Mouse (Mus musculus) spleen, adult 18-20 months (tissue): ENCODE data around the gene Crim1.
"Not testable (repeated sequence)": the region's sequence is repeated elsewhere in the genome, so short reads cannot be mapped to it uniquely, and the experiment has no call there.

Experiments
- DNase-seq, 2 experiments: peaks; one replicate each; pipeline ENCODE4 v3.0.0; 2022; ENCODE audit warnings: mixed read lengths in 2 of 2

Crim1 gene

DNA sequence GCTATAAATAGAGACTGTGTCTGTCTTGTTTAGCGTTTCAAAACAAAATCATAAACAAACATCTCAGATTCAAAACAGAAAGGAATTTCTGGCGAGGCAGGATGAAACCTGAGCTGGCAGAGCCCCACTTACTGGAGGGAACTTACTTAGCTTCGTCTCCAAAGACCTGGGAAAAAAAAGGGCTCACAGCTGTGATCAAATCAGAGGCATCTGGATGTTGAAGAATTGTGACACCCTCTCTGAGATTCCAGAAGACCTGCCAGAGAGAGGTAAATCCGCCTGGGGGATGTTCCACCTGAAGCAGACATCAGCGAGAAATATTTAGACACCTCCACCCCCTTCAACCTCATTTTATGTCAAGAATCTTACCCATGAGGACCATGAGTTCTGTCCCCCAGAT, 11.8 kb downstream of the Crim1 start:
- DNase-seq, result no peak

DNA sequence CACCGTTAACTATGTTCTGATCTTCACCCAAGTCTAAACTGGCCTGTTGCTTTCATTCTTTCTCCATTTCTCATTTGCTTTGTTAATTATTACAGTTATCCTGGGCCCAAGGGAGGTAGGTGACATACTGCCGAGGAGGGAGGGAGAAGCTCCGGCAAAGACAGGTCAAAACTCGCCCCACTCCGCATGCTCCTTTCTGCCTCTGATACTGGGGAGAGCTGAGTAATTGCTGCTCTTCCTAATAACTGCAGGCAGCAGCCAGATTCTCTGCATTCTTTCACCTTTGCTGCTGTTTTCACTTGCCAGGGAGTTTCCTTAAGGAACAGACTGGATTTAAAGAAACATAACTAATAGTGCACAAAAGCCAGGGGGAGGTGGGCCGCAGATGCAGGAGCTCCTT, 13.1 kb downstream of the Crim1 start:
- no peak for DNase-seq

DNA sequence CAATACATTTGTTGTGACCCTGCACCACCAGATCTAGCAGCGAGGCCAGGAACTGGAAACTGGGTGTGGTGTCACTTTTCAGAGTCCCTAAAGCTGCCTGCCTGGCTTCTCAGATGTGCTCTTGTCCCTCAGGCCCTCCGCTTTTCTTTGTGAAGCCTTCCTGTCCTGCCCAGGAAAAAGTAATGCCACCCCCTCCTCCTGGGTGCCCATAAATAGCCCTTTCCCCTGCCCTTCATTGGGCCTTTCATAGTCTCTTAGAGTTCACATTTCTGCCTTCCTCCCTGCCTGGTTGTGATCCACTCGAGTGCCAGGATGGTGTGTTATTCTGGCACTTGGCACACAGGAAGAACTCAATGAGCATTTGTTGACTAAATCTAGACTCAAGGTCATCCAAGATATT, 16.5 kb downstream of the Crim1 start:
- DNase-seq, result no peak

DNA sequence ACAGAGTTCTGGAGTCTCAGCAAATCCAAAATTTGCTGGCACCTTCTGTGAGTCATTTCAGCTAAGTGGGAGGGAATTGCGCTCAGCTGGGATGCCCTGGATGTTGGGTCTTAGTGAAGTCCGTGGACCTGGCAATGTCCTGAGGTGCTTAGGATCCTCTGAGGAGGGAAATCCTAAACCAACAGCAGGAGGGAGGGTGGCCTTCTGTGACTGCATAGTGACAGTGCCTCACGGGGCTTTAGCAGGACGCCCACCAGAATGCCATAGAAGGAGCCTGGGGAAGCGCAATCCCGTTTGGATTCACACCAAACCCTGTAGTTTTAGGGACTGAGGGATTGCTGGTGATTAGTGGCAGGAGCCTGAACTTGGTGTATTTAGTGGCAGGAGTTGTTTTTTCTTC, 17.4 kb downstream of the Crim1 start:
- DNase-seq, result no peak

DNA sequence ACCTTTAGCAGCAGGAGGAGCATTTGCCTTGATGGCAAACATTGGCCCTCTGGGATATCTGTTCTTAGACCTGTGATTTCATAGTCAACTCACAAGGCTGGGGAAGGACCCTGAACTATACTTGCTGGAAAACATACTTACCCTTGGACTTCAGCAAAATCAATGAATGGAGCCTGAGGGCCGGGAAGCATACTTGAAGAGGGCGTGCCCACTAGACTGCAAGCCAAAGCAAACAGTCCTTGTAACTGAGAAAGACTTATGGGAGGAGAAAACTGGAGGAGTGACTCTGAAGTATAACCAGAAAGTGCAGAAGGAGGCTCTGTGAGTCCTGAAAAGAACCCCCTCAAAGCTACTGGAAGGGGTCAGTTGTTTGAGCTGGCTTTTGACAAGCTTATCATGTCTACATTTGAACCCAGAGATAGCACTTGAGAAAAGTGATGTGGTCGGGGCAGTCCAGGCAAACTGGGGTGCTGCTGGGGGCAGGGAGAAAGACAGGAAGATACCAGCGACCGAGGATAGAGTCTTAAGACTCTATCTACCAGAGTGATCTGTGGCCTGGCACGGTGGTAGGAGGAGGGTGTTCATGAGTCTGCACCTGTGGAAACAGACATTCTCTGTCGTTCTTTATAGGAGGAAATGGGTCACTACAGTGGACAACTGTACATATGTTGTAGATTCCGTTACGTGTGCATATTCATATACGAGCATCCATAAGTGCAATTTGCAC, 18.6 kb downstream of the Crim1 start:
- no peak for DNase-seq

DNA sequence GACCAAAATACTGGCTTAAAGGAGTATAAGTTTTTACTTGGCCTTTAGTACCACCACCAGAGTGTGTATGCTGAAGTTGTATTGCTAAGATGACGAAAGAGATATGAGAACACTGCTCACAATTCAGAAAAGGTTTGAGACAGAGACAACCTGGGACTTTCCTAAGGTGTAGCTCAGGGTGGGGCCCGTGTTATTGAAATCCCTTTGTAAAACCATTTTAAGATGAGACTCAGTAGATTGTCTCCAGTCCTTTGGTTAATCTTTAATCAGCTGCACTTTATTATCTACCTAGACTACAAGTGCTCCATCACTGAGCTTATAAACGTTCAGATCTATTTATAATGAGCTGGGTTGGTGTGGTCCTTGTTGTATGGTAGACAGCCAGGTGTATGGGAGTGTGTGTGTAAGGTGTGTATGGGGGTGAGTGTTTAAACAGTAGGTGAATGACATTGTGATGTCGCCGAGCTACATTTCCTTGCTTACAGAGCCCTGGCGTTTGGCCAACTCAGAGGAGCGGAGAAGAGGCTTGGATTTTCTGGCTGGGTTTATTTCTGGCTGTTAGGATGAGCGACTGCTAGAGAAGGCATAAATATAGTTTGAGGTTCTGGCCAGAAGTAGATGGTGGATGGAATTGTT, 21.1 kb downstream of the Crim1 start:
- DNase-seq, result no peak

DNA sequence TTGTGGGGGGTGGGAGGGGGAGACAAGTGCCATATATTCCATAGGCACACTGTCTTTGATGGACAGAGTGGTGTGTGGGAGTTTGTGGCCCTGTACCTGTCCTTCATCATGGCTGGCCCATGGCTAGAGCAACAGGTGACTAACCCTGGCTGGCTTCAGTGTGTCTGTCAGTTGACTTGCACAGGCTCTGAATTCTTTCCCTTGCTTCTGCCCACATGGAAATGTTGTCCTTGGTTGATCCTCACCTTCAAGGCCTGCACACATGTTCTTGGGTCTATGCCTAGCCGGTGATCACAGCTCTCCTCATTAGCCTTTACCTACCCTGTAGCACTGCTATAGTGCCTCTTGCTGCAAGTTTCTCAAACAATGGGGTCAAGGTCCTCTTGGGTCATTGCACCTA, 21.8 kb downstream of the Crim1 start:
- no peak for DNase-seq

DNA sequence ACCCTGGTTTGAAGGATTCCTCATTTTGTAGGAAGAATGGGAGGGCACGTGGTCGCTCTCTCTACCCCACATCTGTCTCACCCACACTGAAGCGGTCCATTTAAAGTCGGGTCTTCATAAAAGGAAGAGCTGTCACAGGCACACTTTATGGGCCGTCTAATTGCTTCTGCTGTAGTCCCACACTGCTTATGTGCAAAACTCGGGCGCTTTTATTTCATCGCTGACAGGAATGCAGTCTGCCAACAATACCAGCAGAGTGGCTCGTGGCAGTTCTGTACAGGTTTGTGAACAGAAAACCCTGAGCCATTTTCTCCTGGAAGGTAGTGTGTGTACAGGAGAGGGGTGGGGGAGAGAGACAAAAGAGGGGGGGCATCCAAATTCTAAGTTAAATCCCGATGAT, 23.9 kb downstream of the Crim1 start:
- DNase-seq, result no peak

DNA sequence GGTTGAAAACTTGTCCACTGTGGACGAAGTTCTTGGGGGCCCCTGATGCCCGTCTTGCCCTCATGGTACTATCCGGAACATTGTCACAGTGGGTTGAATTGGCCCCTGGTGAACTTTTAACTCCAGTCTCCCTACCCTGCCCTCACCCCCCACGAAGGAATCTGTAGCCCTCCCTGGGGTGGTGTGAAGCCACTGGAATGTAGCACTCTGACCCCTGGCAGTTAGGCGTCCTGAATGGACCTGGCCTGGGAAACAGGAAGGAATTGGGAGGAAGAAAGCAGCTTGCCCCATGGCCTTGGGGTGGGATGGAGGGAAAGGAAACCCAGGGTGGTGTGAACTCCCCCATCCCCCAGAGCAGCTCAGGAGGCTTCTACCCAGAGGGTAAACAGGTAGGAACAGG, 25.5 kb downstream of the Crim1 start:
- no peak for DNase-seq

DNA sequence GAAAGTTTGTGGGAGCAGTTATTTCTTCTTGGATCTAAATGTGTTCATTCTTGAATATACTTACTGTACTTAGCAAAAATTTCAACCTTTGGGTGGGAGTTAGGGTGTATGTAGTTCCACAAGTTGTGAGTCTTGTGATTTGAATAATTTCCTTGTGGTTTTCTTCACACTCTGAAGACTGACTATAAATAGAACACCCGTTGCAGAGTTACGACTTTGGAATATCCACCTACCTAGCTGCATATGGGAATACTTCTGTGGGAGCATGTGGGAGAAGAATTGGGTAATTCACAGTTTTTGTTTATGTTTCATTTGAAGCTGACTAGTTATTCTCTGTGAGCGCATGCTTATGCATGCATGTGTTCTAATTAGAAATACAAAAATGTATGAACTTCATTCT, 27.2 kb downstream of the Crim1 start:
- no peak for DNase-seq

DNA sequence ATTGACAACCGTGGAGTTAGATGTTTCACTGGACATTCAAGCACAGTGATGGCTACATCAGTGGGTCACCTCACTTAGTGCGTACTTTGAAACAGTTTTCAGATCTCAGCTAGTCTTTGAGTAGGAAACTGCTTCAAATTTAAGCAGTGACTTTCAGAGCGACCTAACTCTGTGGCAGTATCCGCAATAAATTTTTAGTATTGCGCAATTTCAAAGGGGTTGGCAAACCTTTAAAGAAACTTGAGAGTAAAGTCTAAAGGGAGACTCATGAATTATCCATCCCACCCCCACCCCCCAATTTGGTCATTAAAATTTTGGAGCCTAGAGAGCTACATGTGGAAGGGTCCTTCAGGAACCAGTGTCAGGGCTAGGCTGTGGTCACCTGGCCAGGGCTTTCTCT, 31.5 kb downstream of the Crim1 start:
- DNase-seq, result no peak

DNA sequence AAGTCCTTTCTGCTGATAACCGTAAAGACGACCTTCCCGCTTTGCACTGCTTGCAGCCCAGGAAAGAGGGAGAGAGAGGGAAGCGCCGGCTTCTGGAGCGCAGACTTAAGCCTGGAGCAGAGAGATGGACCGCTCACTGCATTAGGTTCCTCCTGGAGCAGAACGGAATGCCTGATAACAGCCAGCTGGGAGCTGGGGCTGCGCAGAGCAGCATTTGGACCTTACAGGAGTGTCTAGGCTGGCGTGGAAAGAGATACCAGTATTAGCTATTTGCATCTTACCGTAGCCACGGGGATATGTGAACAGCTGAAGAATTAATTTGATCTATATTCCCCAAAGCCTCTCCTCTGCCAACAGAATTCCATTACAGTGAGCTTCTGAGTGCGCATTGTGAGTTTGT, 32.7 kb downstream of the Crim1 start:
- DNase-seq, result no peak

DNA sequence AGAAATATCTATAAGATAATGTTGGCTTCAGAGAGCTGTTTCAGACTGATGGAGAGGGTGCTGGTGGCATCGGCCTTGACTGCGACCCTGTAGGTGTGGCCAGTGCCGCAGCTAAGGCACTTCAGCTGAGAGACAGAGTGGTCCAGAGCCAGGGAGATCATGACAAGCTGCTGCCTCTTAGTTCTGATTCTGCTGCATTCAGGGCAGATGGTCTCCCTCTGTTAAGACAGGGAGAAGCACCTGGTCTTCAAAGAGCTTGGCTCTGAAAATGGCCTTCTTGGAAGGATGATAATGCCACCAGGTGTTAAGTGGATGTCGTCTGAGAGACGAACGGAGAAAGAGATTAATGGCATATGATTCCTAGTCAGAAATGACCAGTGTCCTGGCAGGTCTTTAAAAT, 33.8 kb downstream of the Crim1 start:
- DNase-seq, result no peak

DNA sequence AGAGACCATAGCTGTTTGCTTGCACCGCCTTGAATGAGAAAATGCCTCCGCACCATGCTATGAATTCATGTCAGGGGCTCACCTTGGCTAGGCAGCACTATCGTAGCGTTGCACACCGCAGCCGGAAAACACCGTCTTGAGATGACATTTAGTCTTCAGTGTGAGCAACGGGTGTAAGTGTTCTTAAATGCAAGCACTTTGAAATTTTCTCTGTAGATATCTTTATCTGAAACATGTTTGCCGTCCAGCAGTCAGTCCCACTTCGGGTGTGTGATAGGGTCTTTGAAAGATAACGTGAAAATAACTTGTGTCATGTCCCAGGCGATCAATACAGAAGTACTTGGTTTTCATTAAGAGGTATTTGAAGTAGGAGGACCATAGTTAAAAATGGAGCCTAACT, 36.1 kb downstream of the Crim1 start:
- DNase-seq, result no peak

DNA sequence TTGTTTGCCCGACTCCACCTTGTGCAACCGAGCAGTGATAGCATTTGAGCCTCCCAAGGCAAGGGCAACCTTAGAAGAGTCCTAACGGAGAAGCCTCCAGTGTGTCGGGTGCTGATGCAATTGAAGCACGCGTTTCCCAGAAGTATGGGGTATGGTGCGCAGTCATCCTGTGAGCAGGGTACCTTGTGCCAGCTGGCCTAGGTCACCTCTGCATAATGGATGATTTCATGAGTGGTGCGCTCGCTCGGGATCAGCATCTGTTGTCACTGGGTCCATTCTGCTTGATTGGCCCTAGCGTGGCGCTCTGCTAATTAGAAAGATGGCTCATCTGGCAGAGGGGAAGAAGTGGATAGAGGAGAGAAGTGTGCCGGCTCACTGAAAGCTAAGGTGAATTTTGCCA, 37.9 kb downstream of the Crim1 start:
- no peak for DNase-seq

DNA sequence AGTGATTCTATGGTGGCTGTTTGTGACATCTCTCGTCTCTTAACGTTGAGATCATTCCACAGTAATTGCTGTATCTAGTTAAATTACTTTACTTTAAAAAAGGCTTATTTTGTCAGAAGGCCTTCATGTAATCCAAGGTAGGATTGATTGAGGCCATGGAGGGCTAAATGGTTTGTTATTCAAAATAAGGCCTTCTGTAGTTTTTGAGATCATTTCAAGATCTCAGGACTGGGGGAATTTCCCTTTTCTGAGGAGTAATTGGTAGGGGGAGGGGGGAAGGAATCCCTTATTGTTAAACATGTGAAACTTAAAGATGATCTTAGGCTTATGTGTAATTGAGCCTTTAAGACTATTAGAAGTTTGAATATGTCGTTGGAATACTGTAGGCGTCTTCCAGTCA, 40.1 kb downstream of the Crim1 start:
- DNase-seq, result no peak

DNA sequence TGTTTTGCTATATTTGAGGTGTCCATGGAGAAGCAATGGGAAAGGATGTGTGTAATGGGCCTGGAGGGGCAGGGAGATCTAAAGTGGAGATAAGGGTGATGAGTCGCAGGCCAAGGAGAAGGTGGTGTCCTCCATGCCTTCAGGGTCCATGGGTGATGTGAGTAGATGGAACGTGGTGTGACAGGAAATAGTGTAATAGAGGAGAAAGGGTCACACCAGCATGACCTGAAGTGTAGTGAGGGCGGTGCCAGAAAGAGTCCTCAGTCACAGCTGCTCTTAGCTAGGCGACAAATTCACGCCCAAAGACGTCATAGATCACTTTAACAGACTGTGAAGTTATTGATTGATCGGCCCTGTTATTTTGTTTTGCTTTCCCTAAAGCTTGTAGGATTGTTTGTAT, 41.2 kb downstream of the Crim1 start:
- no peak for DNase-seq

DNA sequence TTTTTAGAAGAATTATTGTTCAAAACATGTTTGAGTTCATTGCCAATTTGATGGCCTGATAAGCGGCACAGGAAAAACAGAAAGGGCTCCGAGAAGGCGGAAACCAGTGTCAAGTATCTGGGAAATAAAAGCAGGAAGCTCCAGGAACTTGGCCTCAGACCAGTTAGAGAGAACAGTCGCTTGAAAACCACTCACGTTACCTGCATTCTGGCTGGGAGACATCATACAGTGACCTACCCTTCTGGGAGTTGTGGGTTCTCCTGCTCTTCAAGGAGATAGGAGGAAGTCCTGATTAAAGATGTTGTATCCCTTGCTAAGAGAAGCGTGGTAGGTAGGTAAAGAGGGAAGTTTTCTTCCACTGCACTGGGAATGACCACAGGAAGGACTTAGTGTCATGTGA, 44.7 kb downstream of the Crim1 start:
- DNase-seq, result no peak

DNA sequence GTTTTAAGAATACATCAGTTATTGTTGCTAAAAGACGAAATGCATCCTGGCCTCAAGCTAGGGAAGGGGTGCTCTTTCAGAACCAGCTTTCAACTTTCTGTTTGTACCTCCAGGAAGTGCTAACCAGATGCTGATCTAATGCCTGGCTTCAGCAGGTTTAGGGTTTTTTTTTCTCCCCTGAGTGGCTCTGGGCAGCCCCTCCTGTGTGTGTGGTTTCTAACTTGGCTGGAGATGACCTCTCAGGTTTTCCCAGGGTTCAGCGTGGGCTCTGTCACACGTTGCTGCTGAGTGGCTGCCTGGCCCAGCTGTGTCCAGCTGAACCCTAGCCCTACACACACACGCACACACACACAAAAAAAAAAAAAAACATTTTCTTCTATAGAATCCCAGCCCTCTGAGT, 45.4 kb downstream of the Crim1 start:
- peak in 1 of 2 experiments; percentile 11 for DNase-seq

DNA sequence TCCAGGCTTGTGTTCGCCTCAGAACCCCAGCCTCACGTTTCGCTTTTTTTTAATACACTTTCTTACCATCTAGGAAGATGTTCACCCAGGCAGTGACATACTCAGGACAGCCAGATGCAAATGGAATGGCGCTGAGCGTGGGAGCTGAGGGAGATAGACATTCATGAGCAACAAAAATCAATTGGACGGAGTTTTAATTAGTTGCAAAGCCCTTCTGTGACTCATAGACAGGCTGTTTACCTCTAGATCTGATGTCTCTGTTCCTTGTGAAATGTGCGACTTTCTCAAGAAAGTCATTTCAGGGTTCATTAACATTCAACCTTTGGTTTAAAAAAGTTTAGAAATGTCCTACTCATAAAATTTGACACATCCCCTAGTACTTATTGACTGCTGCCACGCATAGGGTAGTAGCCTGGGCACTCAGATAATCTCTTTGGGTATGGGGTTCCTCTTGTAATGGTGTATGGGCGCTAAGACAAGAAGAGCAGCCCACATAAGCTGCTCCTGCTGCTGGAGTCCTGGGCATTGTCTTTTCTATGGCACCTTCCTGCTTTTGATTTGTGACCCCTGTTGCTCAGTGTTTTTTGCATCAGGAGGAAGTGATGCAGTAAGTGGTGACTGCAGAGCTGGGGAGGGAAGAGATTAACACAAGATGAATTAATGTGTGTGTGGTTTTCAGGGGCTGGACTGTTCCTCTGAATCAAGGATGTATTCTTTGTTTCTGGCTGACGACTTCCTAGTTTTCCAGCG, 46.8 kb downstream of the Crim1 start:
- no peak for DNase-seq

DNA sequence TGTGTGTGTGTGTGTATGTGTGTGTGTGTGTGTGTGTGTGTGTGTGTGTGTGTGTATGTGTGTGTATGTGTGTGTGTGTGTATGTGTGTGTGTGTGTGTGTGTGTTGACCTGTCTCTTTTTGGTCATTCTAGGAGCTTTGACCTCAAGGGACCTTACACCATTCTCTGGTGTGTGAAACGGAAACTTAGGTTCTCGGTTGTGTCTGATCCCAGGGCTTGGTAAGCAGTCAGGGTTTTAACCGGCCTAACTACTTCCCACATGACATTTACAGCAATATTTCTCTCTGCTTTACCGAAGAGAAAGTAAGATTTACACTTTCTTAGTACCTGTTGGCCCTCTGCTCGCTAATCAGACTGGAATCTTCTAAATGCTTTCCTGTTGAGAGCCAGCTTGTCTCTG, 48.1 kb downstream of the Crim1 start:
- DNase-seq, result no peak

DNA sequence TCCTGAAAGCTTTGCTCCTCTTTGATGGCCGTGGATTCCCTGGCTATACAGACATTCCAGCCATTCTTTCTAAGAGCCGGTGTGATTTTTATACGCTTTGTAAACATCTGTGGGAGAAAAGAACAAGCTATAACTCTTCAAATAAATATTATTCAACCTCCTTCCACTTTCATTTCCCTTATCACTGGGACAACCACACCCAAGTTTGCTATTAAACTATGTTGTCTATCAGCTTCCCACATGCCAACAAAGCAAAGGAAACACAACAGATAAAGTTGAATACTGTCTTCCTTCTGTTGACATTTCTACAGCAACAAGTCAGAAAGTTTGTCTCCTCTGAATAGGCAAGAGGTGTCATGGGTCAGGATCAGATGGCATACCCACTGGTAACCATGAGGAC, 48.9 kb downstream of the Crim1 start:
- no peak for DNase-seq

DNA sequence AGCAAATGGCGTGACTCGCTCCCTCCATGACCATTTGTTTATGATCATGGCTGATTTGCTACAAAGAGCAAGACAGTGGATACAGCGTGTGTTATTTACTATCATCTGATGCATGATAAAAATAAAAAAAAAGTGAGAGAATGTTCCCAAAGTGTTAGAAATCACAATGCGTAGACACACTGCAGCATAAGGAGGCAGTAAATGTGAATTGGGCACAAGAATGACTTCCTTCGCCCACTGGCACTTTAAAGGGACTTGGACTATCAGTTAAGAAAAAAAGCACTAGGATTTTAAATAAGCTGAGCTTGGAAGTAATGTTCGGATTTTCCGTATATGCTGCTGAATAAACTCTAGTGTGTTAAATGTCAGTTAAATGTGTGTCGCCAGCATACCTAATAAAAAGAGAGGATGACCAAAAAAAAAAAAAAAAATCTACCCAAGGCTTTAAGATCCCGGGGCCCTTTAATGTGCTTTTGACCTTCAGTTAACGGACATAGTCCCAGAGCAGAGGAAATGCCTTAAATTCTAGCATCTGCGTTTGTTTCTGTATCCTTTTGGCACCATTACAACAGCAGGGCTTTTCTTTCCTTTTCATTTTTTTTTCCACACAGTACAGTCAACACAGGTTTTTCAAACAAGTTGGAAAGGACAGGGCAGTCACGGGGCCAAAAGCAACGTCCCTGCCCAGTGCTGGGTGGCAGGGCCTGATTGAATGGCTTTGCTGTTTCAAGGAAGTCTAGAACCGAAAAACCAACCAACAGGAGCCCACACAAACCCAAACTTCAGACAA, 50.3 kb downstream of the Crim1 start:
- no peak for DNase-seq

DNA sequence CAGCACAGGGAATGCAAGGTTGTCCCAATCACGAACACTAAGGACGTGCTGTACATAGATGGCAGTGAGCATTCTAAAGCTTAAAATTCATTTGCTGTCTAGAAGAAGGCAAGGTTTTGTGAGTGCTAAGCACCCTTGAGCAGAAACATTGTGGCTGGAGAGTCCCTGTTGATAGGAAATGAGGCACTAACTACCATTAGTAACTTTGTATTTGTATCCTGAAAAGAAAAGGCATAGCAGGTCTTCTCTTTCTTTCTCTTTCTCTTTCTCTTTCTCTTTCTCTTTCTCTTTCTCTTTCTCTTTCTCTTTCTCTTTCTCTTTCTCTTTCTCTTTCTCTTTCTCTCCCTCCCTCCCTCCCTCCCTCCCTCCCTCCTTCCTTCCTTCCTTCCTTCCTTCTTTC, 53.5 kb downstream of the Crim1 start:
- DNase-seq, result not testable (repeated sequence)
